Mouse (Mus musculus) T-helper 17 cell (primary cell): Measurements from ENCODE around the gene Alox5ap.

ENCODE experiments used
- in situ Hi-C, 2 experiments: fragments of 300-600 bp; cut with MboI, MseI; formaldehyde crosslinking; loops; 1 replicate in 1 of 2; 2 replicates in 1 of 2; pipeline ENCODE4 v1.15.1; 2025; ENCODE audit warnings: high pct_unique_total_duplicates in 2 of 2

The Alox5ap gene

DNA sequence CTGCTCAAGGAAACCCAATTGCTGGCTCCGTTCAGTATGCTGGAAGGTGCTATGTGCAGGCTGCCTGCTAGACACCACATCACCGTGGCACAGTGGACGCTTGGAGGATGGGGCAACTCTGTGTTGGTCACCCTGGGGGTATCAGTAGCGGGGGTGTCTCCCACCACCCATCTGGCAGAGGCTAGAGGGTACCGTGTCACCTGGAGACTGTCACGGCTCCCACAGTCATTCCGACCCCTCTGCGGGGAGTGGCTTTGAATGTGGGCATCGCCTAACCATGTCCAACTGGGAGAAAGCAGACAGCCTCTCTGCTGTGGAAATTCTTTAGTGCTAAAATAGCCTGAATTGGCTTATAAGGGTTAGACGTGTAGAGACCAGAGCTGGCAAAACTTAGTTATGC, 72.6 kb downstream of the Alox5ap start:
- in situ Hi-C loops = loop anchor here in 1 of 2 experiments (5.0 to 10.0 kb wide), 2 partner anchors 45 to 62 kb away; no protein-coding TSS in a partner anchor
